Mouse (Mus musculus) granulocyte monocyte progenitor cell, adult 5-6 weeks (primary cell): ENCODE results near the gene Olah. TPM values are rescaled to one million over a fixed set of nuclear protein-coding genes. Genes with fewer than 3 reads are reported as not detected.
"Not testable (repeated sequence)": the region's sequence is repeated elsewhere in the genome, so short reads cannot be mapped to it uniquely, and the experiment has no call there.

Source experiments
- ATAC-seq: replicated peaks from 2 replicates; pipeline ENCODE4 v1.8.0; 2016; ENCODE audit warnings: mild to moderate bottlenecking, moderate TSS enrichment, inconsistent platforms; ENCODE audit not compliant: poor library complexity, severe bottlenecking
- total RNA-seq, 2 experiments: library from RNA; stranded (forward) in 1 of 2; stranded (reverse) in 1 of 2; fragments of 200-712, 200-1000 nt in 1 of 2; fragments of >200 nt in 1 of 2; fragmentation: Nextera tagmentation in 1 of 2; gene quantifications; 2 replicates each; pipeline ENCODE4 v1.2.3; 2014 to 2017

The Olah gene
- total RNA-seq (2014; fragmentation: Nextera tagmentation): not detected in 2 replicates
- not detected in 2 replicates for total RNA-seq (2017)

- not testable (repeated sequence) for ATAC-seq
These were observed at the start of gene Olah for GRCm38 (mm10) chr2:3397110-3397509. Gene Olah, minus strand, starts transcription at chr2:3397210.

GRCm38 (mm10) chr2:3445984-3446383 is 49.0 kb upstream of the Olah start:
- no peak for ATAC-seq

- ATAC-seq: no peak
These were observed 47.2 kb upstream of the Olah start for GRCm38 (mm10) chr2:3444206-3444605.

GRCm38 (mm10) chr2:3437956-3438355 is 40.9 kb upstream of the Olah start:
- no peak for ATAC-seq

- ATAC-seq: no peak
These were observed 38.5 kb upstream of the Olah start for GRCm38 (mm10) chr2:3435369-3436061.

- ATAC-seq: no peak
These were observed 33.9 kb upstream of the Olah start for GRCm38 (mm10) chr2:3430956-3431355.

- peak; percentile 45 for ATAC-seq
These were observed 27.5 kb upstream of the Olah start for GRCm38 (mm10) chr2:3424579-3424910.

- ATAC-seq: peak; percentile 78
These were observed 27.0 kb upstream of the Olah start, which contains the start of gene Dclre1c for GRCm38 (mm10) chr2:3423841-3424578. Gene Dclre1c, plus strand, starts transcription at chr2:3424131.

- no peak for ATAC-seq
These were observed 25.5 kb upstream of the Olah start, which contains the start of gene Meig1 for GRCm38 (mm10) chr2:3422548-3422947. Gene Meig1, minus strand, starts transcription at chr2:3422648.

GRCm38 (mm10) chr2:3420157-3420556 is 23.1 kb upstream of the Olah start:
- ATAC-seq: peak; percentile 4

- ATAC-seq: peak; percentile 73
These were observed 21.9 kb upstream of the Olah start for GRCm38 (mm10) chr2:3418883-3419431.

GRCm38 (mm10) chr2:3415676-3416075 is 18.7 kb upstream of the Olah start:
- ATAC-seq: no peak

- ATAC-seq: peak; percentile 52
These were observed 17.2 kb upstream of the Olah start for GRCm38 (mm10) chr2:3414241-3414640.

GRCm38 (mm10) chr2:3407756-3408155 is 10.7 kb upstream of the Olah start:
- ATAC-seq: no peak; the same call in 1 of the 2 replicates

- ATAC-seq: no peak
These were observed 9.0 kb upstream of the Olah start for GRCm38 (mm10) chr2:3405981-3406380.

- ATAC-seq: no peak
These were observed 5.1 kb downstream of the Olah start for GRCm38 (mm10) chr2:3391945-3392344.

GRCm38 (mm10) chr2:3387105-3387860 is 9.7 kb downstream of the Olah start:
- no peak for ATAC-seq

- no peak for ATAC-seq
These were observed 31.9 kb downstream of the Olah start for GRCm38 (mm10) chr2:3365127-3365526.

GRCm38 (mm10) chr2:3361067-3361466 is 35.9 kb downstream of the Olah start:
- no peak for ATAC-seq

GRCm38 (mm10) chr2:3357887-3358286 is 39.1 kb downstream of the Olah start:
- no peak for ATAC-seq

GRCm38 (mm10) chr2:3356311-3356710 is 40.7 kb downstream of the Olah start:
- ATAC-seq: no peak
